Mouse (Mus musculus) cerebellum, postnatal 25 days (tissue): Measurements from ENCODE around the gene Map3k20.

Source experiments
- DNase-seq, 2 experiments: peaks; one replicate each; pipeline ENCODE4 v3.0.0; 2021; ENCODE audit warnings: mixed read lengths in 2 of 2

Map3k20 gene

DNA sequence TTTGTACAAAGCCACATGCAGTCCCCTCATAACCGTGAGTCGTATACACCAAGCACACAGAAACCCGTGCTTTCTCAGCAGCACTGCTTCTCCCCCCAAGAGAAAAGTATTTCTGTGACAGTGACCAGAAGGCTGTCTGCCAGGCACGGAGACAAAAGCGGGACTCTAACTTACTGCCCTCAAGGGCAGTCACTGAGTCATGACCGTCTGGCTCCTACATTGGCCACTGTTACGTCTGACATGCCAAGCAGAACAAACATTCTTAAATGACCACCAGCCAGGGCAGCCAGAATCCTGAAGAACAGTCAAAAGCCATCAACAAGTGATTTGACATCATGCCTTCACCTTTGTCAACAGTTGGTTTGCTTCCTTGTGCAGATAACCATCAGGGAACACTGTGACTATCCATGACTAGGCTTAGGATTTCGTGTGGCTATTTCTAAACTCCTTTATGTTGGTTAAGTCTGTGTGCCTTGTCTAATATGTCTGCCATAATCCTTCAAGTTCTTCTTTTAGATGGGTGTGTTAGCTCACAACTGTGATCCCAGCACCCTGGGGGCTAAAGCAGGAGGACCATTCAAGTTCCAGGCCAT, 153.6 kb downstream of the Map3k20 start:
- DNase-seq, result no peak

DNA sequence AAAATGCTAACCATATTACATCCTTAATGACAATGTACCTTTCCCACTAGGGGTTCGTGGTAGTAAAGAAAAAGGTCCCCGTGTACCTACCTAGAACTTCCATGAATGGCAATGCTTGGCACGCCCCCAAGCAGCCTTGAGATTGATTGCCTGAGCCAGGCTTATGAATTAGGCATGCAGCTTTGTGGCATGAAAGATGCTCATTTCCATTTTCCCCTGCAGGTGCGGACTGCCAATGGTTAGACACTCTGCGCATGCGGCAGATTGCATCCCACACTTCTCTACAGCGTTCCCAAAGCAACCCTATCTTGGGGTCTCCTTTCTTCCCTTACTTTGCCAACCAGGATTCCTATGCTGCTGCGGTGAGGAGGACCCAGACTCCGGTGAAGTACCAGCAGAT, 155.6 kb downstream of the Map3k20 start:
- no peak for DNase-seq

DNA sequence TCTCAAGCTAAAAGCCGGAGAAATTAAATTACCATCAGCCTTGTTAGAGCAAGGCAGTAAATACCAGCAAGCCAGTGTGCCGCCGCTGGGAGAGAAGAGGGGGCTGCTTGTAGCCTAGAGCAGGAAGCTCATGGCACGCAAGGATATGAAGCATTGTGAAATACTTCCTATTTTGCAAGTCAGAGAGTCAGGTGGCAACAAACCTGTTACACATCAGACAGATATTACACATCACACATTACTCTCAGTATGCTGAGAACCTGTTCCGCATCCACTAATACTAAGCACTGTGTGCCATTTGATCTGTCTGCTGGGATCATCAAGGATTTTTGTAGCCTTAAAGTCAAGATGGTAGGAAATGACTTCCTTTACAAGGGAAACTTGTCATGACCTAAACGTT, 157.4 kb downstream of the Map3k20 start:
- DNase-seq, result no peak

DNA sequence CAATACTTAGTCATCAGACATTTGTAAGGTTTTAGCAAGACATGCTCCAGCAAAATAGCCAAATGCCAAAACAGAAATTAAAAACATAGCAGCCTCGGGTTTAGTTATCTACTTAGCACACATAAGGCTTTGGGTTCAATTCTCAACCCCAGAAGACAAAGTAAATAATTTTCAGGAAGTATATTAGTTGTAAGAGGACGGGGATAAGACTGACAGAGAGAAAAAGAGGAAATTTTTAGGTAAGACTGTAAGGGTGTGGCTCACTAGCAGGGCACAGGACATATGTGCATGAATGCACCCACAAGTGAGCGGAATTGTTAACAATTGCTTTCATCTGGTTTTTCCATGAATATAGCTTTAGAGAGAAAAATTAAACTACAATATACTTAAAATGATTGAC, 158.5 kb downstream of the Map3k20 start:
- no peak for DNase-seq

DNA sequence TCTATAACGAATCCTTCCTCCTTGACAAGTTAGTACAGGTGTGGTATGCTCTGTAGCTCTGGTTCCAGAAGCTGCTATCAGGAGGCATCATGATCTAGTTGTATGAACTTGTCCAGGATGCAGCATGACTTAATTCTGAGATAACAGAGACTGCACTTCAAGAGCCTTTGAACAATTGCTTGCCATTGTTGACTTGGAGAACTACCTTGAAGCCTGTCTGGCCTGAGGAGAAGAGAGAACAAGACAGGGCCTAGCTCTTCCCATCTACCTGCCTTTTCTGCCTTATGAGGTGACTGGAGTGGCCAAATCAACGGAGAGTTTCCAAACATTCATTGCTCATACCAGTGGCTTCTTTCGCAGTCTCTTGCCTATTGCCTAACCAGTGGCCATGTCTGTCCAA, 160.7 kb downstream of the Map3k20 start:
- DNase-seq, result no peak

DNA sequence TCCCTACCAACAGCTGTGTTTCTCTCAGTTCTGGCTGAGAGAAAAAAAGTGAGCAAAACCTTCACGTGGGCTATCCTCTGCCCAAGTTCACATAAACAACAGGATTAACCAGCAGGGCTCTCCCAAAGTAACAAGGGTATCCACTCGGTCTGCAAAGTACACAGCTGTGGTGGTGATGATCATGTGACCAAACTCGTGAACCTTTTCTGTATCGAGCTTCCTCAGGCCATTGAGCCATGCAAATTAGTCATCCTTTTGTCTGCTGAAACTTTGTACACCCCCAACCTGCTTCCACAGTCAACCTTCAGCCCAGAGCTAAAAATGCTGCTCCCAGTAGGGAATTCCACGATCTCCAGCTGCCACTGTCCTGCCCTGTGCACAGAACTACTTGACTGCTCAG, 161.2 kb downstream of the Map3k20 start:
- no peak for DNase-seq

DNA sequence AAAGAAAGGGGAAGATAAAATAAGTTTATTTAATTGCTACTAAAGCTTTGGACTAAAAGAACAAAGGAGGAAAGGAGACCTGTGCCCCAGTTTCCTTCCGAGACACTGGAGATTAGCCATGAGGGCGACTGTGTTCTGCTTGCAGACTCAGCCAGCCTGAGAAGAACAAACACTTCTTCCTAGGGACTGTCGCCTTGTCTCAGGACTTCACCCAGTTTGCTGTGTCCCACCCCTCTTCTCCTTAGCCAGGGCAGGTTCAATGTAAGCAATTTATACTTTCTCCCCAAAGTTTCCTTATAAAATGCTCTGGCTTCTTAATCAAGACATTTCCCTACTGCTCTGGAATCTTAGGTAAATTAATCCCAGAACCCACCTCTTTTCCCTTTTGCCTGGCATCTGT, 168.1 kb downstream of the Map3k20 start:
- DNase-seq, result no peak

DNA sequence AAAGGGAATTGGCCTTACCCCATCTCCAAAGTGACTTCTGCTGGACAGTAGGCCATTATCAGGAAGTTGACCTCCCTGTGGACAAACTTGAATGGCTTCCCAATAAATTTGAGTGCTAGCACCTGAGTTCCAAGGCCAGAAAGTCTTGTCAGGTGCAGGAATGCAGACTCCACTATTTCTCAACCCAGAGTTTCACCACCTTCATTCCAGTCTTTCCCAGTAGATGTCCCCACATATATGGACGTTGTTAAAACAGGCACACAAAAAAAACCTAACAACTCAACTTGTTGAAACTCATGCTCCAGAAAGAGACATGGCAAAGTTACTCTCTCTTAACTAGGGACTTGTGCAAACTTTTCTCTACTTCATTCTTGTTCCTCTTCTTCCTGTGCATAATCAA, 170.8 kb downstream of the Map3k20 start:
- no peak for DNase-seq

DNA sequence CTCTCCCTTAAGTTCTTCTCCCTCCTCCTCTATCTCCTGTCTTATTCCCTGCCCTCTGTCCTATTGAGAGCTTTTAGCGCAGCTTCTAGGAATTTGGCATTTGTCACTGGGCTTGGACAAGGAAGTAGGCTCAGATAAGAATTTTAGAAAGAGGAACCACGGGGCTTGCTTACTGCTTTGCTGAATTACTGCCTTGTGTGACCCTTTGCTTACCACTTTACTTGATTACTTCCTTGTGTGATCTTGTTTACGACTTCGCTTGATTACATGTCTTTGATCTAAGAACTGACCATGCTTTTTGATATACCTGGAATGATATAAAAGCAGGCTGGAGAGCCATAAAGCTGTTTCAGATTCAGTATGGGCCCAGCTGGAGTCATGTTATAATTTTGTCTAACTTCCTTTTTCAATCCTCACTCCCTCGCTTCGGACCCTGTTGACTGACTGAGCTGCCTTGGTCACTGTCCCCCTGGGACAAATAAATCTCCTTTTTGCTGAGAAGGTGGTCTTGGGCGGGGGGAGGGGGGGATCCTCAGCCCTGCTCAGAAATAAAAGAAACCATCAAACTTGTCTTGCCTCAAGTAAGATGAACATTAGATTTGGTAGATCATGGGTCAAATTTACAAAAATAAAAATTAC, 179.1 kb downstream of the Map3k20 start:
- no peak for DNase-seq

DNA sequence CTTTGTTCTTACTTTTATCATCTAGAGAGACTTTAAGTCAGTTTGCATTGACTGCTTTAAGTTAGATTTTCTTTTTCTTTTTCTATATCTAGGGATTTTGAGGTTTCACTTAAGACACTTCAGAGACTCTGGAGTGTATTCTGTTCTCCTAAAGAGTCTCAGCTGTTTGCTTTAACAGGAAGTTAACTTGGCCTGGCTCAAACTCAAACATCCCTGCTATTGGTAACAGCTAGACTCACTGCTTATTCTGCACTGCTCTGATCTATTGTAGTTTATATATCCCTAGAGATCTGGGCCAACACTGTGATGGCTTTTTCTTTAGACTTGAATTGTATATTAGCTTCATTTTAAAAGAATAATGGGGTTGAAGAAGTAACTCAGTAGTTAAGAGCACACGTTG, 182.2 kb downstream of the Map3k20 start:
- DNase-seq, result no peak

DNA sequence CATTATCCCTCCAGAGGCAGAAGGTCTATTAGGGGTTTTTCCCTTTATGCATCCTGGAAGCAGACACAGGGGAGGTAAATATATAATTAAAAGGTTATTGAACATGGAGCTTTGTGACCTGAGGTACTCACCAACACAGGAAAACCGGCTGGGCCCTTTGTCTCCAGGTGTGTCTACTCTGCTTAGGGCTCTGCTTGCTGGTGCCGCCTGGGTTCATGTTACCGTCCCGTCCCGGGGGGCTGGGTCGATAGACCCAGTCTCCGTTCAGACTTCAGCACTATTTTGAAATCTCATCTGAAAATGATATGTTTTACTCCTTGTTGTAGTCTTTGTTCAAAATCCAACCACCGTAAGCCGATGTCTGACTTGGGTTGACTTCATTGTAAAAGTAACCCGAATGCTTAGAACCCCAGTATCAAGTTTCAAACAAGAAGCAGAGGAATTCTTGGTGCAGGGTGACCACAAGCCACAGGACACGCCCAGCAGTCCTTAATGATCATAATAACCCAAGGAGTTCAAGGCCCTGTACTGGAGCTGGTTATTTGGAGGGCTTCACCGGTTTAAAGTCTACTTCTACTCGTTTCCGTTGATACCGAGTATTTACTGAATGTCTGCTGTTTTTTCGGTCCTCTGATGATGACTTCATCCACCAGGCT, 186.1 kb downstream of the Map3k20 start:
- no peak for DNase-seq

DNA sequence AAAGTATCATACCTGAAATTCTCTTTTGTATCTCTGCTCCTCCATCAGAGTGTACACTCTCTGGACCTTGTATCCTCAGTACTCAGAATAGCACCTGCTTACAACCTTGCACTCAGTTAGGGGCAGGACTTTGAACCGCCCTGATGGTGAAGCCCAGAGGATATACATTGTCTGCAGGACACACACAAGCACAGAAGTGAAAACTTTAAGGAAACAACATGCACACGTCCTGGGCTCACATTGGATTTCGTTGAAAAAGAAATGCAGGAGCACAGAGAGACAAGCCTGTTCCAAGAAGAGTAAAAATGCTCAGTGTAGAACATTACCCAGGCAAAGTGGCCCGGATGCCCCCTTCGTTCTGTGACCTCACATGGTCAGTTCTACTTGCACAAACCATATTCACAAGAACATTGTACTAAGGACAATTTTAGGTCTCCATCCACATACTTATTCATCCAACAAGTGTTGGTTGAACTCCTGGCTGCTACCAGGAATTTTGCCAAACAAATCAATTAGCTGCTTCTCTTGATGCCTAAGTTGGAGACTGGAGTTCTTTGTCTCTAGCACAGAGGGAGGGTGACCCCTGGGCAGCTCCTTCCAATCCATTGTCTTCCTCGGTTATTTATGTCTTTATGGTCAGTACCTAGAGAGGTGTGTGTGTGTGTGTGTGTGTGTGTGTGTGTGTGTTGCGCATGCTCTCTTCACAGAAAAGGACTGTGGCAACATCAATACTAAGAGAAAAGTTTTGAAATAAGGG, 189.3 kb downstream of the Map3k20 start:
- no peak for DNase-seq

DNA sequence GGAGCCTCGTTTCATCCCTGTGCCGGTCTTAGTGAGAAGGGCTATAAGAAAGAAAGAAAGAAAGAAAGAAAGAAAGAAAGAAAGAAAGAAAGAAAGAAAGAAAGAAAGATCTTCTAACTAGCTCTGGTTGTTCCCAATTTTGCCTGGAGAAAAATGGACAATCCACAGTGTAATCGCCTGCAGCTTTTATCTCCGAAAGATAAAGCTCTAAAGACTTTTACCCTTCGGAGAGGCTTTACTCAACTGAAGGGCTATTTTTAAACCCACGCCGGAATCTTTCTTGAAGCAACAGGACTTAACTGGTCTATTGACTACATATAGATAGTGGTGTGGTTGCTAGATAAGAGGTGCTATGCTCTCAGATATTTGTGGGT, 190.0 kb downstream of the Map3k20 start:
- no peak for DNase-seq

DNA sequence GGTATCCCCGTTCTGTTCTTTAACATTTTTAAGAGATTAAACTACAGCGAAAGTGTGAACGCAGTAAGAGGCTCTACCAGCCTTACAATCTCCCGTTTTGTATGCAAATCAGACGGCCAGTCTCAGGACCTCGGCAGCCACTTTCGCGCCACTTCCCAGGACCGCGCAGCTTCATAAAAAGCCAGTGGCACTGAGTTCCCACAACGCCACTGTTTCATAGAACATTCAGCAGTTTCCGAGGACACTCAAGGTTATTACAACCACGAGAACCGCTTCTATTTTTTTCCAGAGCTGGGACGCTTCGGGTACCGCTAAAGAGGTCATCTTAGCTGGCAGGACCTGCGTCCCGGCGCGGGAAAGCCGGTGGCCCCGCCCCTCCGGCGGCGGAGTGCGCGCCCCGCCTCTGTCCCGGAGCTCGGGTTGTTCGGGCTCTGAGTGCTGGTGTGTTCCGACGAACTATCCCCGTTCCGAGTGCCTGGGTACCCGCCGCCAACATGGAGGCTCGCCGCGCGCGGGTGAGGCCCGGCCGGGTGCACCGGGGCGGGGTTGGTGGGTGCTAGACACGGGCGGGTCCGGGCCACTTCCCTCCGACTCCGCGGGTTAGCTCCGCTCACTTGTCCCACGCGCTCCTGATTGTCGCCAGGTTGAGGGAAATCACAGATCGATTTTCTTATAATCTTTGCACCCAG, 190.5 kb downstream of the Map3k20 start, which contains the start of gene Cdca7:
TSS of gene Cdca7 (plus strand) at position 363 of the 689 bp plus-strand sequence.
- peak; percentile 60 to 66 for DNase-seq

DNA sequence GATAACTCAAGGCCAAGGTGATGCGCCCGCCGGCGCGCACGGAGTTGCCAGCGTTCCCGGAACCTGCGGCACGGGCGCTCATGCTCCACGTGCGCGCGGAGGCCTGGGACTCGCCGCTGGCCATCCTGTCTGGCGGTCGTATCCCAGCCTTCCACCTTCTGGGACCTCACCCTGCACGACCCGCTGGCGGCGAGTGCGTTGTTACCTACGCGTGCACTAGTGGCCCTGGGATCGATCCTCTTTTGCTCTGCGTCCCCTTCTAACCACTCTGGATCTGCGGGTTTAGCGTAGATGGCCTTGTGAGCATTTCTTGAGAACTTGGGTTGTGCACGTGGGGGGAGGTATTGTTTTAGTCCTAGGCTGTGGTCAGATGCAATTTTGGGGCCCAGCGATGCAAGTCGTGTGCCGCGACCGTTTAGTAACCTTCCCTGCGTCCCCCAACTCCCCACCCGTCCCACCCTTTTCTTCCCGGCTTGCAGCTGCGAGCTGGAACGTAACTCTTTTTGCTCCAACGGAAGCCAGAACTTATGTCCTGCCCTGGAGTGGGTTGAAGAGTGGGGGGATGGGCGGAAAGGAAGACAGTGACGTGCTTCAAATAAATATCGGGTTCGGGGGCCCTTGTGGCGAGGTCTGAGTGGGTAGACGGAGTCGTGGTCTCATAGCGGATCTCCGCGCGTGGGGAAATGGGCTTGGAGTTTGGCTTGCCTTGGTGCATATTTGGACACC, 191.2 kb downstream of the Map3k20 start:
- peak; percentile 7 to 45 for DNase-seq

DNA sequence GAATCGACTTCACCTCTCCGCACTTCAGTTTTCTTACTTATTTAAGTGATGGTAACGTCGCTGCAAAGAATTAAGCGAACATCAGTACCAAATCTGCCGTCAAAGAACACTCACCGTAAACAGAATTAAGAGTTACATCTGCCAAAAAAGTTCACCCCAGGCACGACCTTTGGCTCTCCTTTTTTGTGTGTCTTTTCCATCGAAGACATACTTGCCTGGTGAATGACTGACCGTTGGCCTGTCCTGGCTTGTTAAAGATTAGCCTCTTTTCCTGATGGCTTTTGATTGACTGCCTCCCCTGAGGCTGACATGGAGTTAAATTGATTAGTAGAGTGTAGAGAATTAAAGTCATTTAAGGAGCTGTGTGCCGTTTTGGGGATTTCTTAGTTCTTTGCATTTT, 191.8 kb downstream of the Map3k20 start:
- DNase-seq, result no peak

DNA sequence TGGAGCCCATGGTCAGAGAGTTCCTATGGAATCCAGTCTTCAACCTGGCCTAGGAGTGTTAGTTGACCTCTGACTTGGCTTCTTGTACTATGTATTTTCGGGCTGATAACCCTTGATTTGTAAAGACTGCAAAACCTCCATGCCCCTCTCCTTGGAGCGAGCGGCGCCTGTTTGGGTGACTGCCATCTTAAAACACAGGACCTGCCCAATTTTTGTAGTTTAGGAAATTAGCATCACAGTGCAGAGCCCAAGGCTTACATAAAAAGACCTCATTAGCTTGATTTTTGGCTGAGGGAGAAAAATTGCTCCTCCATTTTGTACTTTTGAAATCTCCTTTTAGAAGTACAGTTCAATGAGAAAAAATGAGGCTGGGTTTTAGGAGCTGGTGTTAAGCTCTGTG, 192.7 kb downstream of the Map3k20 start:
- DNase-seq, result no peak

DNA sequence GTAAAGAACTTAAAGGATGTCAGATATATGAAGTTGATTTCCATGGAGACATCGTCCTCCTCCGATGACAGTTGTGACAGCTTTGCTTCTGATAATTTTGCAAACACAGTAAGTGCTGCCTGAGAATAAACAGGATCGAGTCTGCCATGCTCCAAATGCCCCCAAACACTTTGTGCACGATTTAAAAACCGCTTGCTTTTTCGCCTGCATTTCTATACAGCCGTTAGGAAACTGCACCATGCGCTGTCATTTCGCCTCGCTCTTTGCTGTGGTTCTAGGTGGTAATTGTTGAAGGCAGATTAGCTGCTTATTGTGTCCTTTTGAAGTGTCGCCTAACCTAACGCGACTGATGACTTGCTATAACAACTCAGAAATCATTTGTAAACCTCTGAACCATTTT, 193.5 kb downstream of the Map3k20 start:
- no peak for DNase-seq

DNA sequence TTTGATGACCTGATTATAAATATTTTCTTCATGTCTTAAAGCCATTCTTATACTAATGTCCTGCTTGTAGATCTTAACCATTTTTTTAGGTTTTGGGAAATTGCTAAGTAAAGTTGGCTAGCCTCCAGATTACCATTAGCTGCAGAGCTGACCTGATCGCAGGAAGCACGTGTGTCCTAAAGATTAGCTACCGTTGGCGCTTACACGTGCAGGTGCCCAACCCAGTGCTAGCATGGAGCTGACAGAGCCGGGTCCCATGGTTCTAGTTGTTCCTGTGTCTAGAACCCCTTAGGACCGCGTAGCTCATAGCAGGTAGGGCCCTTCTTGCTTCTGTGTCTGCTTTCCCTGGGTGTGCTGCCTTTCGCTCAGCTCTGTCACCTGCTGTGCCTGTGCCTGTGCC, 194.4 kb downstream of the Map3k20 start:
- no peak for DNase-seq

DNA sequence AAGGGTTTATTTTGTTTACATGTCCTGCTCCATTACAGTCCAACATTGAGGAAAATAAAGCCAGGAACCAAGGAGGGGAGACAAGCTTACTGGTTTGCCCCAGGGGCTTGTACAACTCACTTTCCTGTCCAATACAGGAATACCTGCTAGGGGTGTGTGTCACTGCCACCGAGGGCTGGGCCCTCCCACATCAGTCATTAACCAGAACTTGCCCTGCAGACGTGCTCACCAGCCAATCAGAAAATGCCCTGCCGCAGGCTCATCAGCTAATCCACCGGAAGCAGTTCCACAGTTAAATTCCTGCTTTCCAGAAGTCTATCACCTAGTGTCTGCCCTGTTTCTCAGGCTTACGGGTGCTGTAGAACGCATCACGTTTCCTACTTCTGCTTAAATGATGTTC, 206.2 kb downstream of the Map3k20 start:
- no peak for DNase-seq
